Mouse (Mus musculus) cerebellum, adult (tissue): ENCODE results near the gene Elavl3.

ENCODE experiments used
- ATAC-seq: cut with Nextera tagmentation; 2 replicates; pipeline ENCODE4 v1.9.2; 2017; ENCODE audit warnings: mild to moderate bottlenecking, moderate library complexity, mixed read lengths; ENCODE audit not compliant: insufficient number of reproducible peaks, low FRiP score, low TSS enrichment

Gene Elavl3

DNA sequence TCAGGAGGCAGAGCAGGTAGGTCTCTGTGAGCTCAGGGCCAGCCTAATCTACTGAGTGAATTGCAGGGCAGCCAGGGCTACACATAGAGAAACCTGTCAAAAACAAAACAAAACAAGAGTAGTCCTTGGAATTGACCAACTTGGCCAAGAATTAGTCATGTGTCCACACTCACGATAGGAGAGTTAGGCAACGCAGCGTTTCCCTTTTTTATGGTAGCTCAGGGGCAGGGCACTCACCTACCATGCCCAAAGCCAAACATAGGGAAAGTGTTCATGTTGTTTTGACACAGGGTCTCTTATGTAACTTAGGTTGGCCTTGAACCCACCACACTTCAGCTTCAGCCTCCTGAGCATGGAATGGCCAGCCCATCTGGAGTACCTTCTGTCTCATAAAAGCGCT is 82.5 kb downstream of the Elavl3 start:
- ATAC-seq, result no peak

DNA sequence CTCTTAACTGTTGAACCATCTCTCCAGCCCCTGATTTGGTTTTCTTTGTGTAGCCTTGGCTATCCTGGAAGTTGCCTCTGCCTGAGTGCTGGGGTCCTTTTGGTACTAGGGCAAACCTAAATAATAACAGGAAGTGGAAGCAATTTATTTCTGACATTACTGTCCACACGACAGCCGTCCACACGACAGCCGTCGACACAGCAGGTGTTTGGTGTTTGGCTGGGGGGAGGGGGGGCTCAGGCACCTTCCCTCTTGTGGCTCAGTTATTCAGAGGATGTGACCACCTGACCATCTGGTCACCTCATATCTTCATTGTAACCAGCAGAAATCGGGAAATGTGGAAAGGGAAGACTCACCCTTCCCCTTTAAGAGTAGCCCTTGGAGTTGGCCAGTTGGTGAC is 82.9 kb downstream of the Elavl3 start:
- no peak for ATAC-seq
